Mouse (Mus musculus) c-Kit-positive CD71-positive TER-119-positive erythroid progenitor cells, embryonic 14.5 days (primary cell): ENCODE measurements around the gene Myh1.

ENCODE experiments used
- DNase-seq: peaks from one replicate; pipeline ENCODE4 v3.0.0-alpha.2; 2013; ENCODE audit warnings: low spot score

The Myh1 gene

GRCm38 (mm10) chr11:67199752-67200151 is at the start of gene Myh1:
Myh1 (plus strand) TSS chr11:67200052.
- DNase-seq = no peak

GRCm38 (mm10) chr11:67150237-67150636 is 49.6 kb upstream of the Myh1 start:
- DNase-seq = no peak

GRCm38 (mm10) chr11:67151159-67151558 is 48.7 kb upstream of the Myh1 start:
- DNase-seq = no peak

GRCm38 (mm10) chr11:67151651-67152630 is 47.9 kb upstream of the Myh1 start:
- DNase-seq = no peak

- no peak for DNase-seq
Observed at GRCm38 (mm10) chr11:67153123-67153522, 46.7 kb upstream of the Myh1 start.

- no peak for DNase-seq
Observed at GRCm38 (mm10) chr11:67153843-67154242, 46.0 kb upstream of the Myh1 start.

GRCm38 (mm10) chr11:67155650-67156049 is 44.2 kb upstream of the Myh1 start:
- no peak for DNase-seq

- DNase-seq = no peak
Observed at GRCm38 (mm10) chr11:67160131-67160530, 39.7 kb upstream of the Myh1 start.

- DNase-seq = no peak
Observed at GRCm38 (mm10) chr11:67163701-67164100, 36.2 kb upstream of the Myh1 start.

GRCm38 (mm10) chr11:67164851-67165250 is 35.0 kb upstream of the Myh1 start:
- DNase-seq = no peak

- no peak for DNase-seq
Observed at GRCm38 (mm10) chr11:67169301-67169700, 30.6 kb upstream of the Myh1 start.

GRCm38 (mm10) chr11:67170727-67171126 is 29.1 kb upstream of the Myh1 start, which contains the start of gene Myh2:
Myh2 (plus strand) TSS chr11:67171027.
- no peak for DNase-seq

GRCm38 (mm10) chr11:67172439-67172838 is 27.4 kb upstream of the Myh1 start:
- DNase-seq = no peak

- no peak for DNase-seq
Observed at GRCm38 (mm10) chr11:67176376-67176775, 23.5 kb upstream of the Myh1 start.

GRCm38 (mm10) chr11:67190316-67190715 is 9.5 kb upstream of the Myh1 start:
- DNase-seq = no peak

GRCm38 (mm10) chr11:67190814-67191213 is 9.0 kb upstream of the Myh1 start:
- no peak for DNase-seq

- DNase-seq = no peak
Observed at GRCm38 (mm10) chr11:67191496-67191895, 8.4 kb upstream of the Myh1 start.

GRCm38 (mm10) chr11:67199321-67199720 is 531 bp upstream of the Myh1 start:
- no peak for DNase-seq

GRCm38 (mm10) chr11:67204766-67205165 is 4.9 kb downstream of the Myh1 start:
- no peak for DNase-seq

- no peak for DNase-seq
Observed at GRCm38 (mm10) chr11:67221803-67222202, 22.0 kb downstream of the Myh1 start.

GRCm38 (mm10) chr11:67224466-67224865 is 24.6 kb downstream of the Myh1 start:
- DNase-seq = no peak

GRCm38 (mm10) chr11:67228731-67229130 is 28.9 kb downstream of the Myh1 start:
- no peak for DNase-seq

GRCm38 (mm10) chr11:67229166-67229565 is 29.3 kb downstream of the Myh1 start:
- DNase-seq = no peak

- DNase-seq = no peak
Observed at GRCm38 (mm10) chr11:67229946-67230345, 30.1 kb downstream of the Myh1 start.
